Mouse (Mus musculus) erythroblast, adult 5-6 weeks (primary cell): ENCODE data around the gene Cstad. TPM values are rescaled to one million over a fixed set of nuclear protein-coding genes. Genes with fewer than 3 reads are reported as not detected.
A peak's percentile ranks its signal among the peaks of the same experiment; 100 is the strongest.

ENCODE experiments used
- ATAC-seq: replicated peaks from 2 replicates; pipeline ENCODE4 v1.8.0; 2016; ENCODE audit warnings: moderate number of reproducible peaks, mild to moderate bottlenecking, moderate TSS enrichment, inconsistent platforms; ENCODE audit not compliant: poor library complexity, low FRiP score, severe bottlenecking
- total RNA-seq, 2 experiments: library from RNA; stranded (forward) in 1 of 2; stranded (reverse) in 1 of 2; fragments of 150-400 nt in 1 of 2; fragments of 200-764, 138-1000 nt in 1 of 2; gene quantifications; 2 replicates each; pipeline versions ENCODE4 v1.2.3 to v1.2.4; 2015 to 2017; ENCODE audit warnings: low replicate concordance in 2 of 2

Gene Cstad
- not detected in 2 replicates for total RNA-seq (2015; ENCODE audit: low replicate concordance)
- not detected in 2 replicates for total RNA-seq (2017; ENCODE audit: low replicate concordance)

DNA sequence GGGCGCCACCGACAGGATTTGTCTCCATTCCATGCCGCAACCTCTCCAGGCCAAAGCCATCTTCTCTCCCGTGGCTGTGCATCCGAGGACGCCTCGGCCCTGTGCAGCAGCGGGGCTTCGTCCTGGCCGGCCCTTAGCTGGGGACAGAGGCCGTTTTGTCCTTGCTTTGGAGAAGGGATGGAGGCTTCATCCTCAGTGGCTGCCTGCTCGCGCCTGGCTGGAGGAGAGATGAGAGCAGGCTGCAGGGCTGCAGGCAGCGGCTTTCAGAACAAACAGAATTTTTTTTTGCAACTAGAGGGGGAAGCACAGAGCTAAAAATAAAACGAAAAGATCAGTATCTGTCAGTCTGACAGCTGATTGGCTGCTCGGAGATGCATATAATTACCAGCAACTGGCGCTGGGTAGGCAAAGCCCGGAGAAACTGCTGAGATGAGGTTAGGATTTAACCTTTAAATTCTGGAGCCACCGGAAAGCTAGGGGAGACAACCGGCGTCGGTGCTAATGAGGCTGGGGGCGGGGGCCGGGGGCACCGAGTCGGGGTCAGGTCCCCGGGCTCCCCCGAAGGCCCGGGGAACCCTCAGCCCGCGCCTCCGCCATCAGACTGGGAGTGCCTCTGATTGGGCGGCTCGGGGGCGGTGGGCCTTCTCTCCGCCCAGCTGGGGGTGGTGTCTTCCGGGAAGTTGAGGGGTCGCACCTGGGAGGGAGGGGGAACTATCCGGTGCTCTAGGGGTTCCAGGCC is at the start of gene Cstad:
TSS of gene Cstad (plus strand) at position 400 of the 739 bp plus-strand sequence.
- ATAC-seq, result no peak

- no peak for ATAC-seq
Measured at GRCm38 (mm10) chr2:30545706-30546105, 49.1 kb upstream of the Cstad start.

GRCm38 (mm10) chr2:30546219-30546618 is 48.6 kb upstream of the Cstad start:
- no peak for ATAC-seq

- ATAC-seq, result no peak
Measured at GRCm38 (mm10) chr2:30547455-30548217, 47.2 kb upstream of the Cstad start.

- ATAC-seq, result no peak
Measured at GRCm38 (mm10) chr2:30551579-30551978, 43.3 kb upstream of the Cstad start.

DNA sequence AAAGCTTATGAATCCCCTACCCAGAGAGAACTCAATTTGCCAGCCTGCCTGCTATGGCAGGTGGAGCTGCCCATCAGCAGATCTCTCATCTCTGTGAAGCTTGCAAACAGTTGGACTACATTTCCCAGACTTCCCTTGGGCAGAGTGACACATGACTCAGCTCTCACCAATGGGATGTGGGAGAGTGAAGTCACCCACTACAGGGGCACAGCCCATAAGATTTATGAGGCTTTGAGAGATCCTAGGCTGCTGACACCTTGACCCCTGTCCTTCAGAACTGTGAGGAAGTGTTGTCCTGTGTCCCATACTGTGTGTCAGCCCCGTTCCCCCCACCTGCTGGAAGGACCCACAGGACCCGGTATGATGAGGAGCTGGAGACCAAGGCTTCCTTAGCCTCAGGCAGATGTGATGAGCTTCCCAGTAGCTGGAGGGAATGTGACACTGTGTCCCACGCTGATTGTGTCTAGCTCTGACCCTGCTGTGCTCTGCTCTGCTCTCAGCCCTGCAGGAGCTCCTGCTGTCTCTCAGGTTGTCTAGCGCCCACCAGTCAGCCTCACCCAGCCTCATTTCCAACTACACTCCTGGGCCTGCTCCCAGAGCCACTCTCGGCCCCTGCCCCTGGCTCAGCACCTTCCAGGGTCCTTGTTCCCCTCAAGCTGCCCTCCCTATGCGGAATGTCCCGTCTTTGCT is 40.8 kb upstream of the Cstad start:
- ATAC-seq, result 0 out of 2 replicates have a peak, but pooled peaks have one; percentile 24

DNA sequence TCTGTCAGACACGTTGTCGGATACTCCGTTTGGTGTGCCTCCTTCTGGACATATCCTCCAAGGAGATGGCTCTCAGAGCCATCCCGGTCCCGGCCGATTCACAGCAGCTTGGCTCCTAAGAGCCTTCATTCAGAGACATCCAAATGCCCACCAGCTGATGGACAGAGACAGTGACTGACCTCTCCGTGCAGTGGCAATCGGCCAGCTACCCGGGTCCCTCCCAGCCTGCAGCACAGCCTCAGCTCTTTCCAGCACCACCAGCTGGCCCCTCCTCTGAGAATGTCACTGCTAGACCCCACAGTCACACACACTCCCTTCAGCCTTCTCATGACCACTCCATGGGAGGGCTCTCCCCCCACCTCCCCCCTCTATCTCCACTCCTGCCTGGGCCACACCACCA is 39.6 kb upstream of the Cstad start:
- ATAC-seq, result no peak

DNA sequence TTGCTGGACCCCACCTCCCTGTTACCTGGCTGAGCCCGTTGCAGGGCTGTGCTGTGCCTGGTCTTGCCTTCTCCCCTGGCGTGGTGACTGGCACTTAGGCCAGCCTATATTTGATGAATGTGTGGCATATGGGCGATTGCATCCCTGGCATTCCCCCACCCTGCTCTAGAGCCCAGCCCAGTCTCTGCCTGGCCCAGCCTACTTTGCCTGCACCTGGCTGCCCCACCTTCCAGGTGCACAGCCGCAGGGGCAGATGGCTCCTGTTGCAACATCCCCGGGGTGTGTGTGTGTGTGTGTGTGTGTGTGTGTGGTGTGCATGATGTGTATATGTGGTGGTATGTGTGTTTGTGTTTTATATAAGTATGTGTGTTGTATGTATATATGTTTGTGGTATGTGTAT is 38.3 kb upstream of the Cstad start:
- ATAC-seq, result no peak

GRCm38 (mm10) chr2:30559552-30559951 is 35.3 kb upstream of the Cstad start:
- no peak for ATAC-seq

- ATAC-seq, result no peak
Measured at GRCm38 (mm10) chr2:30562553-30562952, 32.3 kb upstream of the Cstad start.

GRCm38 (mm10) chr2:30571647-30572046 is 23.2 kb upstream of the Cstad start:
- ATAC-seq, result no peak

GRCm38 (mm10) chr2:30573522-30573921 is 21.3 kb upstream of the Cstad start:
- no peak for ATAC-seq

- no peak for ATAC-seq
Measured at GRCm38 (mm10) chr2:30577010-30577409, 17.8 kb upstream of the Cstad start.

- no peak for ATAC-seq
Measured at GRCm38 (mm10) chr2:30578006-30578405, 16.8 kb upstream of the Cstad start.

DNA sequence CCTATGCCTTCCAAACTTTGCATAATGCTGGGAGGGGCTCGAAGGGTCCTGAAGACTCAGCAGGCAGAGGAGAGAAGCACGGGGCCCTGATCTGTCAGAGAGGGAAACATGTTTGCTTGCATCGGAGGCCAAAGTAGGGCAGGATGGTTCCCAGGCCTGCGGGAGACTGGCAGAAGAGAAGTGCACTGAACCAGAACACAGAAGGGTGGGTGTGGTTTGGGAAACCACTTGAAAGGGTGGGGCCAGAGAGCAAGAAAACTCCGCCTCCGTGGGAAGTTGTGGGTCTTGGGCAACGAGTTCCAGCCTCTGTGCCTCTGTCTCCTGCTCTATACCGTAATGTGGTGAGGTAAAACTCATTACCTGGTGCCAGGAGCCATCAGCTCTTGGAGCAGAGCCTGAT is 7.7 kb upstream of the Cstad start:
- ATAC-seq, result no peak

DNA sequence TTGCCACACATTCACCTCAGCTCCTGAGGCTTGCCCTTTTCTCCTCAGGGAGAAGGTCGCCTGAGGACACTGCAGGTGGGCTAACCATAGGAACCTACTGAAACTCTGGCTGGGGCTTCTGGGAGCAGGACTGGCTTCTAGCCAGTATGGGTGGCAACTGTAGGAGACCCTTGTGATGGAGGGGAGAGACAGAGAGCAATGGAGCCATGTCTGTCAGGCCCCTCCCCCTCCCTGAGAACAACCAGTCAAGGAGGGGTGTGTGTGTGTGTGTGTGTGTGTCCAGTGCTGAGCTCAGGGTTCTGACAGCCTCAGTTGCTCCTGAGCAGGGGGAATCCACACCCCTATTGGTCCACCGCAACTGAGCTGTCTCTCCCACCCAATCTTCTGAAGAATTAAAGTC is 7.2 kb upstream of the Cstad start:
- ATAC-seq, result no peak

DNA sequence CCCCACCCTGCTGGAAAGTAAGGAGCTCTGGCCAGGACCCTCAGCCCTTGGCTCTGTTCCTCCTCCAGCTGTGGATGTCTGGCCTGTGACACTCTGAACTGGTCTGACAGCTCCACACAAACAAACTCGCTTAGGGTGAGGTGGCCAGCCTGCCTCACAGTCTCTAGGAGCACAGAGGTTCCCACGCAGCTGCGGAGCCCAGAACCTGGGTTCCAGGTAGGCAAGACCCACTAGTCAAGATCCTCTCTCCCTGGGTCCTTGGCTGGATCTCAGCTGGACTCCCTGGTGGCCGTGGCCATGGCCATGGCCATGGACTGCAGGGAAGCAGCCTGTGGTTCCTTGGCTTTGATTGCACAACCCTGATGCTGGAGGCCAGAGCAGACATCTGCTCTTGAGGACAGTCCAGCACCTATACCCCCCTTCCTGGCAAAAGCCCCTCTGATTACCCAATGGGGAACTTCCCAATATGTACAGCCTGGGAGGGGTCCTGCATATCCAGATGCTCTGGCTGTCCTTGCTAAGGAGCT is 5.8 kb upstream of the Cstad start:
- ATAC-seq, result no peak

DNA sequence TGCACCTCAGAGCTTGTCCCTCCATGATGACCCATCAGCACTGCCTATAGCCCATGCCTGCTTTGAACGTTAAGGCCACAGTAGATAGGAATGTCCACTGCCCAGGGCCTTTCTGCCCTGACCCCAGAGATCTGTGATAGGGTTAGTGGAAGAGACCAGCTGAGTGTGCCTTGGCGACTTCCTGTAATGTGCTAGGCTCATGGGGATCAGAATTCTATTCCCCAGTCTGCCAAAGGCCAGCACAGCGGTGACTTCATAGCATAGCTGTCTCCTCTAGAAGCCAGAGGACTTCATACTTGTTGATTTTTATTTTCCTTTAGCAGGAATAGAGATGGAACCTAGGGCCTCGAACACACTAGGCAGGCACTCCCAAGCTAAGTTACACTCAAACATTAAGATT is 5.1 kb upstream of the Cstad start:
- no peak for ATAC-seq

DNA sequence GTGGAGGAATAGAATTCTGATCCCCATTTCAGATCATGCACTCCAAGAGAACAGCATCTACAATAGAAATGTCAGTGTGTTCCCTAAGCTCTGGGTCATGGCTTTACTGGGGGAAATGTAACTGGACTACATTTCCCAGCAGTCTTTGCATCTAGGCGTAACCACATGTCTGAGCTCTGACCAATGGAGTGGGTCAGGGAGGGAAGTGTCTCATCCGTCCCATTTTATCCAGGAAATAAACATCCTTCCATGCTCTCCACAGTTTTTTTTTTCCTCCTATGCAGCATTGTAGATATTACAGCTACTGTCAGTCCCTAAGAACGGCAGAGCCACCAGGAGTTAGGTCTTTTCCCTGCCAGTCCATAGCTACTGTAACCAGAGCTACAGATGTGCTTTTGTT is 3.9 kb upstream of the Cstad start:
- no peak for ATAC-seq

DNA sequence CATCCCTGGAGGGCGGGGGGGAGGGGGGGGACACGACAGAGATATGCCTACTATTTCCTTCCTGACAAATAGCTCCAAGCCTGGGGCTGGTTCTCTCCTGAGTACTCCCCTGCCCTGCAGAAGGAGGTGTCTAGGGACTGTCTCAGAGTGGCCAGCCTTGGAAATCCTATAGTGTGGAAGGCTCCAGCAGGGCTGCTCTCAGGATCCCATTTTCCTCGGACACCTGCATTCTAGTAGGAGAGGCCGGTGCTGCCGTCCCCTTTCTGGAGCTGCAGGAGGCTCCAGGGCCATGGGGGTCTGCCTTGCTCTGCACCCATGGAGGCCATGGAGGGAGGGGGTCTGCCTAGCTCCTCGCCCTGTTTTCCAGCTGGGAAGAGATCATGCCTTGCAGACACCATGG is 2.4 kb upstream of the Cstad start:
- no peak for ATAC-seq
